Mouse (Mus musculus): Measurements from ENCODE around the gene Acox2.

DNA sequence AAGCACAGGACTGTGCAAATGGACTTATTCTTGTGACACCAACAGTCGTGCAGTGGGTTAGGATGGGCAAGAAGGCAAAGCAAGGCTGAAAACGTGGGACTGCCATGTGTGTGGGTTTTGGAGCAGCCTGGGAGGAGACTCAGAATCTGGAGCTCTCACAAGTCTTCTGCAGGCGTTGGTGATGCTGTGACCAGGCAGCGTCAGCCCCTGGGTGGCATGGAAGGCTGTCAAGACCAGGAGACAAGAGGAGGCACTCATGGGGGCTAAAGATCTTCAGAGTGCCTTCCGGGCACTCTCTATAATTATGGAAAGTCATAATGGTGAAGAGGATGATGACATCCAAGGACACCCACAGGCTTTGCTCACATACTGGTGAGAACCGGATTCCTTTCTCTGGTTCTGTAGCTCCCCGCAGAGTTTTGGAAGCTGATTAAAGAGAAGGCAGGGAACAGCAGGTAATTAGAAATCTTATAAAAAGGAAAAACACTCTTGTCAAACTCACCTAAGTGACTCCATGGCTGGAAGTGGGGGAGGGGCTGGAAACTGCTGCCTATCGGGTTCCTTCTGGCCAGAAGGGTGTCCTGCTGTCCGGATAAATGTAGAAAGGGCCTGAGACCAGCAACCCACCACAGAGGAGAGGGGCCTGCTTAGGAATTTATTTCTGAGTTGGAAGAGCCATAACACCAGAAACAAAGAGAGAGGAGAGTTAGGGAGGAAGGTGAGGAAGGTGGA is 52.8 kb downstream of the Acox2 start:
- TF ChIP-seq CTCF (IDR thresholded peaks at IDR 0.05; ENCODE audit: control insufficient read depth, insufficient read depth, insufficient replicate concordance, low read depth, low read length) (no peak), POLR2A (IDR thresholded peaks at IDR 0.05; ENCODE audit: control insufficient read depth, low read depth, low read length) (no peak)

Data from testis, adult 2 months (tissue).